Mouse (Mus musculus) erythroblast, adult 5-6 weeks (primary cell): ENCODE results near the gene H2-M10.2. TPM values are rescaled to one million over a fixed set of nuclear protein-coding genes. Genes with fewer than 3 reads are reported as not detected.
A peak's percentile ranks its signal among the peaks of the same experiment; 100 is the strongest.
"Not testable (repeated sequence)": the region's sequence is repeated elsewhere in the genome, so short reads cannot be mapped to it uniquely, and the experiment has no call there.

ENCODE experiments used
- ATAC-seq: replicated peaks from 2 replicates; pipeline ENCODE4 v1.8.0; 2016; ENCODE audit warnings: moderate number of reproducible peaks, mild to moderate bottlenecking, moderate TSS enrichment, inconsistent platforms; ENCODE audit not compliant: poor library complexity, low FRiP score, severe bottlenecking
- total RNA-seq, 2 experiments: library from RNA; stranded (forward) in 1 of 2; stranded (reverse) in 1 of 2; fragments of 150-400 nt in 1 of 2; fragments of 200-764, 138-1000 nt in 1 of 2; gene quantifications; 2 replicates each; pipeline versions ENCODE4 v1.2.3 to v1.2.4; 2015 to 2017; ENCODE audit warnings: low replicate concordance in 2 of 2

The H2-M10.2 gene
- total RNA-seq (2015; ENCODE audit: low replicate concordance) = not detected in 2 replicates
- total RNA-seq (2017; ENCODE audit: low replicate concordance) = not detected in 2 replicates

DNA sequence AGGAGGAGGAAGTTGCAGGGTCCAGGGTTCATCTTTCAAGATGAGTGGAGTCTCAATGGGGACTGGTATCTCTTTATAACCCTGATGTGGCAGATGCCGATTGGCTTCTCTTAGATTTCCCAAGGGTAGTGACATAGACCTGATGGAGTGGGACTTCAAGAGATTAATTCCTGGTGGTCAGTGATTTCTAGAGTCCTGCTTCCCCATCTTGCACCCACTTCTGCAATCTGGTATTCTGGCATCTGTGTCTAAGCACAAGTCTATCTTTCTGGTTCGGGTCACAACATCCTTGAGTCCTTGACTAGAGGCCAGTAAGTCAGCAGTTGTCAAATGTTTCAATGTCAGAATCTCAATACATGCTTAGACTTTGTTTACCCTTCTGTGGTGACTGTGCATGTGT lies at the start of gene H2-M10.2:
H2-M10.2 (minus strand) TSS at position 101 of the 400 bp plus-strand sequence.
- ATAC-seq = no peak

DNA sequence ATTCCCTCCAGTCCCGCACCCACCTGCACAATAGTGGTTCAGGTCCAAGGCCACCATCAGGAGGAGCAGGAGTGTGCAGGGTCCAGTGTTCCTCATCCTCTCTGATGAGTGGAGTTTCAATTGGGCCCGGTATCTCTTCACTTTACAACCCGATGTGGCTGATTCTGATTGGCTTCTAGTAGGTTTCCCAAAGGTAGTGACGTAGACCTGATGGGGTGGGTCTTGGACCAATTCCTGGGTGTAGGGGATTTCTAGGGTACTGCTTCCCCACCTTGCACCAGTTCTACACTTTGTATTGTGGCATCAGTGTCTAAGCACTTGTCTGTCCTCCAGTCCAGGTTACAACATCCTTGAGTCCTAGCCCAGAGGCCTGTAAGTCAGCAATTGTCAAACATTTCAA lies 39.8 kb upstream of the H2-M10.2 start, which contains the start of gene H2-M10.1:
H2-M10.1 (minus strand) TSS at position 101 of the 400 bp plus-strand sequence.
- no peak for ATAC-seq

DNA sequence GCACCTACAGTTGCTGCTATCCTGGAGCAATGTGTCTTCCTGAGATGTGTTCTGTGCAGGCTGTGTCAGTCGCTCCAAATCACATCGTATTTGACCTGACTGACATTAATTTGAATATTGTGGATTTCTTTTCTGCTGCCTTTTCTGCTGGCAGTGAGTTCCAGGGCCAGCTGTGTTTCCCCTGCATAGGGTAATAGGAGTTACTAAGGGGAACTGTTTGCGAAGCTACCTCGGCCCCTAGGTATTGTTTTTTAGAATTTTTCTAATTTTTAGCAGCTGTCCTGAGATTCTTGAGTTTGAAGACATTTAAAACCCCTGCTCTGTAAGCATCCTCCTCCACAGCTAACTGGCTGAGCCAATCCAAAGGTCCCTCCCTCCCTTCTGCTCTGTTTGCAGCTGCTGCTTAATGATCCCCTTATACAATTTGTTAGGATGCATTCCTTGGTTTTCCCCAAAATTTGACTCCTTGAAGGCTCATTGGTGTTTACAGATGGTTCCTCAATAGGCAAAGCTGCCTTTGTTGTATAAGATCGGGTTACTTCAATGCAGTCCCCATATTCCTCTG lies 29.5 kb upstream of the H2-M10.2 start:
- no peak for ATAC-seq

DNA sequence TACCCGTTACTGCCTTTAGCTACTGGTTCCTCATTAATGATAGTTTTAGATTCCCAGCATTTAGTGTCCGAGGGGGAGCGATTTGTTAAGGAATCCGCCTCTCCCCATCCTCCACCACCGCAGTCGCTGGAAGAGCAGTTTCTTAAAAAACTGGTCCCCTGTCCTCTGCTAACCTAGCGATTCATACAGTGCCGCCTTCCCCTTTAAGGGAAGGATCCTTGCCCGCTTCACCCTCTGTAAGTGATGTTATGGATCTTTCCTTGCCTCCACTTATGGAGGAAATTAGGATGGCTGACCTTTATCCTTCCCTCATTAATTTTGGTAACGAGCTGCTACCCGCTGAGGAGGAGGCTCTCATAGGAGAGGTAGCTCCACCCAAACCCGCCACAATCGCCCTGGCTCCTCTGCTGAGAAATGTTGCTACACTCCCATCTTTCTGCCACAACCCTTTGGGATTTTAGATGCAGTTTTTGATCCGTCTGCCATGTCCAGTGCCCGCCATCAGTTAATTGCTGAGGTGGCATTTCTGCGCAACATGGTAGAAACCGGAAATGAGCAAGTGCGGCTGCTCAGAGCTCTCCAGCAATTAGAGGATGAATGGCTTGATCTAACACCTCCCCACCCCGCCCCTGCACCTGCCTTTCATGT lies 28.9 kb upstream of the H2-M10.2 start:
- no peak for ATAC-seq

DNA sequence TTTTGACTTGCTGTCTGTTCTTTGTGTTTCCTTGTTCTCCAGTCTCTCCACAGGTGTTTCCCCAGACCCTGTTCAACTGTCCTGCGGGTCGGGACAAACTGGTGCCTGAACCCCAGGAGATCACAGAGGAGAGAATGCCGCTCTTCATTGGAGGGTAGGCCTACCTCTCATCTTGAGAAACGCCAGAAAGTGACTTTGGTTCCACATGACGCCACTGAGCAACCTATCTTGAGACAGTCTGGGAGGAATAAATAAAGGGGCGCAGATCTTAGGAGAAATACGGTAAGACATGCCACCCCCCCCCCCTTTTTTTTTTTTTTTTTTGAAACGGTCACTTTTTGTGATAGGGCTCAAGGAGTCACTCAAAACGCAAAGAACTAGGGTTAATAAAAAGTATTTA lies 28.2 kb upstream of the H2-M10.2 start:
- no peak for ATAC-seq

DNA sequence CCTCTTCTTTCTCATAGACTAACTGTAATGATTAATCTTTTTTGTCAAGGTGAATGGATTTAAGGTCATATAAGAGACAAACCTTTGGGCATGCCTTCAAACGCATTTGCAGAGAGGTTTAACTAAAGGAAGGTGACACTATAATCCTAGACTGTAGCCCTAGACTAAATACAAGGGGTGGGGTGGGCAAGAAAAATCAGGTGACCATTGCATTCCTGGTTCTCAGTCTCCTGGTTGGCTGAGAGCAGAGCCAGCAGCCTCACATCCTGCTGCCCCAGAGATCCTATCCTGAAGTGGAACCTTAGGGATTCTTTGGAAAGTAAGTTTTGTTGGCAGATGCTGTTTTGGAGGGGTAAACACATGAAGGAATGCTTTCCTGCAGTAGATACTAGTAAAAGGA lies 23.0 kb upstream of the H2-M10.2 start:
- no peak for ATAC-seq

DNA sequence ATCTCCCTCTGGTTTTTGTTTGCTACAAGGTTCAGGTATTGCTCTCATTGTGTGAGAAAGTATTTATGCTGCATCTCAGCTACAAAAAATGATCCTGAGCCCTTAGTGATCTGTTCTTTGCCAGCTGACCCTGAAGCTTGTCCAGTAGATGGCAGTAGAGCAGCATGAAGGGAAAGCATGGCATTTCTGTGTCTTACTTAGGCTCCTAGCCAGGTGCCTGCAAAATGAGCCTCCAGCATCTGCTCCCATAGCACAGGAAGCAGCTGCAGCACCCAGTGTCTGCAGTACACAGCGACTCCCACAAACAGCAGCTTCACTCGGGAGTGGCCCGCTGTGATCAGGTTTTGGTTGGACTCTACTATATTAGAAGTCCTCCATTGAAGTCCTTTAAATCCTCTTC lies 22.6 kb upstream of the H2-M10.2 start:
- not testable (repeated sequence) for ATAC-seq

DNA sequence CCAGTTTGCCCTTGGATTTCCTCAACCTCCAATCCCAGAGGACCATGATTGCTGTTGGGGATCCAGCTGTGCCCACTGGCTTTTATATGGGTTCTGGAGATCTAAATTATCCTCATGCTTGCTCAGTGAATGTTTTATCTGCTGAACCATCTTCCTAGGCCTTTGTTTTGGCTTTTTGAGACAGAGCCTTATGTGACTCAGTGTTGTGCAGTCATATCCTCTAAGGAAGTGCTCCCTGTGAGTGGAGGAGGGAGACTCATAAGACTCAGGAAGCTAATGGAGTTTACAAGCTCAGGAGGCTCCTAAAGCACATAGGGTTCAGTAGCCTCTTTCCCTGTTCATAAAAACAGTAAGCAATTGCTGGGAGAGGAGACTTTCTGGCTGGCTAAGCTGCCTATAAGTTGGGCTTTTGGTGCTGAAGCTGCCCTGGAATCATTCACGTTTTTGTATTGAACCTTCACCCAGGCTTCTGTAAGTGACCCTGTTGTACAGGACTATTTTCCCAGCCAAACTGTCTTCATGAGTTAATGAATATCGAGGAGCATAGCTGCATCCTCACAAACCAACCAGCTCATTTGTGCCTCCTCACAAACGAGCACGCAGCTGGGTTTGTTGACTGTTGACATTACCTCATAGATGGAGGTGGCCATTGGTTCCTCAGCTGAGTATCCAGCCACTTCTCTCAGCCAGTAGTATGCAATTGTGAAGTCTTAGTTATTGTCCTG lies 4.6 kb downstream of the H2-M10.2 start:
- ATAC-seq = no peak

DNA sequence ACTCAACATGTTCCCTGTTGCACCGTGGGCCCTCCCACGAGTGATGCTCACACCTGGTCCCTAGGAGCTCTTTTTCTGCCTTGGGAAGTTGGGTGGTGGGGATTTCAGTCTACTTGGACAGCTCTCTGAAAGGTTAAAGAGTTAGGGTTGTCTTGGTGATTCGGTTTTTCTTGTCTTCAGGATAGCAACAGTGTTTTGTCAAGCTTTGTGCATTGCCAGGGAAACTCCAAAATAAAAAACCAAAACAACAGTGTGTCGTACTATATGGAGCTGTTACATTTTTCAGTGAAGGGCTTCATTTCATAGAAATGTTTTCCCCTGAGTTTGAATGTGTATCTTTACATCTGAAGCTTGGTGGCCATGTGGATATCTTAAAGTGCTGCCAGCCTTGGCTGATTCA lies 11.5 kb downstream of the H2-M10.2 start:
- ATAC-seq = no peak

DNA sequence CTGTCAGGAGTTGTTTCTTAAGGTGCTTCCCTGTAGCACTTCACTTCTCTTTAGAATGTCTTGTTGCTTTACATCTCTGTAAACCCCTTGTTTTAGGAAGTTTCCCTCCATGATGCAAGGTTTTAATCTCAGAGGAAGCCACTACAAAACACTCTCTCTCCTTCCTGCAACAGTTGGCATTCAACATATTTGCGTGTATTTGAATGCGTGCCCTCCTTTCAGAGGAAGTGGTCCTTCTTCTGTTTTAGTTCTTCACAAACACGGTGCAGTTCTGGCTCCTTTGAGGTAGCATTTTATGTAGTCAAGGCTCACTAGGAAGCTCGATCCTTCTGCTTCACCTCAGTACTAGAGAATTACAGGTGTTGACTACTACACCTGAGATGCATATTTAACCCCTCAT lies 12.5 kb downstream of the H2-M10.2 start:
- no peak for ATAC-seq

DNA sequence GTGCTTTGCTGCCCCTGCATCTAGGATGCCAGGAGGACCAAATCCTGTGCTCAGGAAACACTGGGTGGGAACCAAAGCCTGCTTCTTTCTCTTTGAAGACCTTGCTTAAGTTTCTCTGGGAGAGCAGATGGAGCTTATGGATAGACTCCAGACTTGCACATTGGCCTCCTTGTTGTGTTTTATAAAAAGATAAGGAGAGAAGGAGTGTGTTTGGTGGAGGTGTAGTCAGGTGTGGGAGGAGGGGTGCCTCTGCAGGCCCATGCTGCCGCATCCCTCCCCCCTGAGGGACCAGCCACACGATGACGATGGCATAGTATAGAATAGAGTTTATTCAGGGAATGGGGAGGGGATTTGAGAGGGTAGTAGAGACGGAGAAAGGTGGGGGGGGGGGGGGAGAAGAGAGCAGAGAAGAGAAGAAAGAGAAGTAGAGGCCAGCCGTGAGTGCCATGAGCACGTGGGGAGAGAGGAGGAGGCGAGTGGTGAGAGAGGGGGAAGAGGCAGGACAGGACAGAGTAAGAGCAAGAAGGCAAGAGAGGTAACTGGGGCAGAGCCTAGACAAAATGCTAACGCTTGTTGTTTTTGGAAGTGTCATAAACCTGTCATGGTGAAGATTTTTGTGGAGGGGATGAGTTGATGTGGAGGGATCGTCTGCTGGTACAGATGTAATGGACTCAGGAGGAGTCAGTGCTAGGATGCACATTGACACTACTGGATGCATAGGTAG lies 13.5 kb downstream of the H2-M10.2 start:
- ATAC-seq = no peak

DNA sequence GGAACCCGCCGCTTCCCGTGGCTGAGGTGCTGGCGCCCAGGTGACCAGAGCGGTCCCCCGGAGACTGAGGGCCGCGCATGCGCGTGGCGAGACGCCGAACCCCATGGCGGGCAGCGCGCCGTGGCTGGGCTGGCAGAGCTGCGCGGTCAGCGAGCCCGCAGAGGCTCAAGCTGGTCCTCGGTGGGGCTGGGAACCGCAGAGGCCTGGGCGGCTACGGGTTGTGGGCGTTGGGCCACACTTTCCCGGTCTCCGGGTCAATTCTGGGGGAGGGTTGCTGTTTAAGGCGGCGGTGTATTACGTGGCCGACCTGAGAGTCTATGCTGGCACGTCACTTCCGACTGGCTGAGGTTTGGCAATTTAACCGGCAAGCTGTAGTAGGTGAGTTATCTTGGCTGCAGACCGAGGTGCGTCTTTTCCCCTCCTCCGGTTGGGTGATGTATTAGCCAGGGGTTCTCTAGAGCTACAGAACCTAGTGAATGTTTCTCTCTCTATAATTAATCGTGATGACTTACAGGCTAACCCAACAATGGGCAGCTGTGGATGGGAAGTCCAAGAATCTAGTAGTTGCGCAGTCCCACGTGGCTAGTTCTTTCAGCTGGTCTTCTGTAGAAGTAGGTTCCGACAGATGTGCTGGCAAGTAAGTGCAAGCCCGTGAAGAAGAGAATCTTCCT lies 14.6 kb downstream of the H2-M10.2 start, which contains the start of gene Trim39:
Trim39 (minus strand) TSS at position 662 of the 671 bp plus-strand sequence.
- ATAC-seq = peak; percentile 78

DNA sequence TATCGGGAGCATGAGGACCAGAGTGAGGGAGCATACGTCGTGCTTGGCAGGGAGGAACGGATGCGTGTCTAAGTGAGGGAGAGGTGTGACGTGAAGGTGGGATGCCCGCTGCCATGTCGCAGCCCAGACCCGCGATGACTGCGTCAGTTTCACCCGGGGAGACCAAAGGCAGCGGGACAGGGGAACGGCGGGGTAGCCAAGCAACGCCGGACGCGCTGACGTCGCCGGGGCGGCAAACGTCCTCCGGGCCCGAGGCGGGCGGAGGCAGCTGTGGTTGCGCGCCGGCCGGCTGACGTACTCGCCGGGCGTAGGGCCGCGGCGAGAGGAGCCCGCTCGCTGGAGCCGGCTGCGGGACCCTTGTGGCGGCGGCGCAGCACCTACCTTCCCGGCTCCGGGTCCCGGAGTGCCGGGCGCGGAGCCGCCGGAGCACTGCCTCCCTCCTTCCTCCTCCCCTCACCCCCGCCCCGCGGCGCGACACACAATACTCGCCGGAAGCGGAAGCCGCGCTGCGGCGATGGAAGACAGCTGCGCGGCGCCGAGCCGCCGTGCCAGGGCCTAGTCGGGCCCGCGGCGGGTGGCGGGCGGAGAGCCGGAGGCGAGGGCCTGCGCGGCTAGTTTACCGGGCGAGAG lies 15.2 kb downstream of the H2-M10.2 start:
- peak; percentile 88 for ATAC-seq

DNA sequence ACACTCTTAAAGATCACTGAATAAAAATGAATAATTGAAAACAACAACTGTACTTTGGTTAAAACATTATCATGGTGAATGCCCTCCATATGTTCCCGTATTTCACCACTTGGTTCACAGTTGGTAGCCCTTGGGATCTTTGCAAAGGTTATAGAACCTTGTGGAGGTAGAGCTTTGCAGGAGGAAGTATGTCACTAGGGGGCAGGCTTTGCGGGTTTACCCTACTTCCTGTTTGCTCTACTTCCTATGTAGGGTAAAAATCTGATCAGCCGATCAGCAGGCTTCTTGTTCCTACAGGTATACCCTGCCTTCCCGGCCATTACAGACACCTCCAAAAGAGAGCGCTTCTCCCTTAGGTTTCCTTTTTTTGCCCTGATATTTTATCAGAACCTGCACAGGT lies 20.5 kb downstream of the H2-M10.2 start:
- ATAC-seq = no peak

DNA sequence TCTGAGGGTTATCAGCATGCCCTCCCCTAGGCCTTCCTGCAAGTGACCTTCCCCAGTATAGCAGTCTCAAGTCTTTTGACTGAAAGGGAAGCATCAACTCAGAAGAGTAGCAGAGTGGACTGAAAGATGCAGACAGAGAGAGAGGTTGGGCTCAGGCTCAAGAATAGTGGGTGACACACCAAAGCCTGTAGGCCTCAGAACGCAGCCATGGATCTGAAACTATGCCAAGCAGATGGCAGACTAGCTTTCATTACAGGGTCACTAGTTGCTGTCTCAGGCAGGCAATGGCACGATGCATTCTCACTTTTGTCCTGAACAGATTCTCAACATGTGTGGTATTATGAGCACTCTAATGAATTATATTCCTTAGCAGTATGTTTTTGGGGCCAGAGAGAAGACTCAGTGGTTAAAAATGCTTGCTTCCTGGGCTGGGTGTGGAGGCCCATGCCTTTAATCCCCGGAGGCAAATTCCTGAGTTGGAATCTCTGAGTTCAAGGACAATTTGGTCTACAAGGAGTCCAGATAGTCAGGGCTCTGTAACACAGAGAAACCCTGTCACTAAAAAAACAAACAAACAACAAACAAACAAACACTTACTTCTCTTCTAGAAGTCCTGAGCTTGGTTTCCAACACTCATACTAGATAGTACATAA lies 21.9 kb downstream of the H2-M10.2 start:
- ATAC-seq = no peak

DNA sequence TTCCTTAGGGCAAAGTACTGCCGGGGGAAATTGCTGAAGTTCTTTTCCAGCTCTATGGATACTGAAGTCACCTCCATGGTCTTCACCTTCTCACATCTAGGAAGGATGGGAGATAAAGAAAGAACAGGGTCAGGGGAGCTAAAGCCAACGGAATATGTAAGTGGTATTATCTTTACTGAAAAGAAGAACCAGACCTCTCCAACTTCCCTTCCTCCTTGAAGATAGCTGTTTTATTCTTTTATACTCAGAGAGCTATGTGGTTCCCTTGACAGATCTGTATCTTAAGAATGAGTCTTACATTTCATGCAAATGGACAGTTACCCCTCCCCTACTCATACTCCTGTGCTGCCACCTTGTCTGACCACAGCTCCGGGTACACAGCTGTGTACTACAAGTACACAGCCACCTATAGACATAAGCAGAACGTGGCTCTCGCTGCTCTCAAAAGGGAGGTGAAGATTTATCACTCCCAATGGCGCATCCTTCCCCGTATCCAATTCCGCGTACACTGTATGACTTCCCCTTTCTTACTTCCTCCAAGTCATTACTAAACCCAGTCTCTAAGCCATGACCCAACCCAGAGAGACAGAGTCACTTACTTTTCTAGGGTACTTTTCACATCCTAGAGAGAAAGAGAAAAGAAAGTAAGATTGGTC lies 24.7 kb downstream of the H2-M10.2 start:
- no peak for ATAC-seq

DNA sequence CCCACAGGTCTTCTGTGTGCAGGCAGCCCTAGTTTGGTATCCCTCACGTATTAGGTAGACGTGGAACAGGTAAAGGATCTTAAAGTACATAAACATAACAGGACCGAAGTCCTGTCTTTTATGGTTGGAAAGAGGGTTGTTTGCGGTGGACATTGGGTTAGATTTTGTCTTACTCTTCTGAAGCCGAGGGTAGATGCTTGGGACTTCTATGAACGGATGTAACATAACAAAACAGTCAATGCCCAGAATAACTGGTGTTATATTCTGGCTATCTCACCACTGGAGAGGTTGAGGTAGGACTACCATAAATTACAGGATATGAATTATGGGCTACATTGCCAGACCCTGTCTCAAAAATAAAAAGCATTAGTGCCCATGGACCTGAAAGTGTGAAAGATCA lies 28.3 kb downstream of the H2-M10.2 start, which contains the start of gene Rpp21:
Rpp21 (minus strand) TSS at position 101 of the 400 bp plus-strand sequence.
- 0 out of 2 replicates have a peak, but pooled peaks have one; percentile 6 for ATAC-seq
